8 mouse cellular contexts compared by ENCODE assay signal in genomic region chr13:97292026-97292425, GRCm38 (mm10). TPM values are rescaled to one million over a fixed set of nuclear protein-coding genes. Genes with fewer than 3 reads are reported as not detected.
DNase-seq lines count a peak whose midpoint lies in the region; ATAC-seq and TF ChIP-seq lines count a peak whose summit lies in the region.

No protein-coding gene starts in this region.

- no peaks in the 10 kb centered on the region for H3K9me3 ChIP-seq in E14TG2a.4 (ENCODE audit: low read length)
- H3K9me3 ChIP-seq in forebrain, postnatal 0 days (ENCODE audit: low read length), result no peaks in the 10 kb centered on the region
- no peaks in the 10 kb centered on the region for H3K9me3 ChIP-seq in limb, embryonic 10.5 days (replicated peaks)
- no peaks in the 10 kb centered on the region for H3K9me3 ChIP-seq in liver, embryonic 12.5 days (replicated peaks)

- peak; percentile 9 for DNase-seq in NIH3T3 (ENCODE audit: low read depth)
- peak; percentile 71 for DNase-seq in forebrain, postnatal 0 days
- peak; percentile 56 for DNase-seq in limb, embryonic 10.5 days (ENCODE audit: low spot score)
- no peak for DNase-seq in gastrocnemius, postnatal 4 days (ENCODE audit: low spot score in 2 of 2)
- no peak for DNase-seq in ovary, postnatal 14 days (ENCODE audit: low spot score)
- DNase-seq in adrenal gland, adult 18-20 months (ENCODE audit: low spot score in 2 of 2), result no peak

- peak; percentile 69; the same call in 1 of the 2 replicates for ATAC-seq in forebrain, postnatal 0 days
- ATAC-seq in liver, embryonic 12.5 days, result no peak

- TF ChIP-seq CTCF in E14TG2a.4 (conservative IDR thresholded peaks at IDR 0.05; ENCODE audit: low read length), result no peak
- TF ChIP-seq CTCF in forebrain, postnatal 0 days (IDR thresholded peaks at IDR 0.05; ENCODE audit: low read depth), result no peak

- H3K27ac ChIP-seq in forebrain, postnatal 0 days (ENCODE audit: low read depth, low read length), result no peak overlapping the region
- peak overlapping the region; percentile 27 for H3K27ac ChIP-seq in limb, embryonic 10.5 days
- H3K27ac ChIP-seq in liver, embryonic 12.5 days, result no peak overlapping the region

- H3K27me3 ChIP-seq in E14TG2a.4 (ENCODE audit: insufficient read depth, low read length), result no peaks in the 10 kb centered on the region
- no peaks in the 10 kb centered on the region for H3K27me3 ChIP-seq in forebrain, postnatal 0 days (ENCODE audit: insufficient read depth, low read length)
- H3K27me3 ChIP-seq in limb, embryonic 10.5 days (ENCODE audit: low read depth, poor library complexity, severe bottlenecking), result peaks cover 3% of the 10 kb centered on the region; the same call in 1 of the 2 replicates
- H3K27me3 ChIP-seq in liver, embryonic 12.5 days (replicated peaks), result no peaks in the 10 kb centered on the region; the same call in 1 of the 2 replicates

- no peak overlapping the region for H3K4me2 ChIP-seq in forebrain, postnatal 0 days (ENCODE audit: low read depth)
- no peak overlapping the region for H3K4me2 ChIP-seq in liver, embryonic 12.5 days

- H3K36me3 ChIP-seq in E14TG2a.4 (ENCODE audit: insufficient read depth, low read length), result no peaks in the 10 kb centered on the region
- H3K36me3 ChIP-seq in forebrain, postnatal 0 days (ENCODE audit: insufficient read depth), result no peaks in the 10 kb centered on the region
- no peaks in the 10 kb centered on the region for H3K36me3 ChIP-seq in limb, embryonic 10.5 days
- H3K36me3 ChIP-seq in liver, embryonic 12.5 days, result no peaks in the 10 kb centered on the region

- WGBS in forebrain, postnatal 0 days, result 24% methylated on average over 8 of the region's 8 CpGs
- WGBS in limb, embryonic 10.5 days, result 53% methylated on average over 8 of the region's 8 CpGs
- 62% methylated on average over 8 of the region's 8 CpGs for WGBS in liver, embryonic 12.5 days (ENCODE audit: insufficient replicate concordance)

- peaks cover 70% of the 10 kb centered on the region for H3K4me1 ChIP-seq in E14TG2a.4 (replicated peaks; ENCODE audit: low read depth, low read length)
- H3K4me1 ChIP-seq in forebrain, postnatal 0 days (ENCODE audit: insufficient read depth), result peaks cover 7% of the 10 kb centered on the region; the same call in 1 of the 2 replicates
- peaks cover 42% of the 10 kb centered on the region for H3K4me1 ChIP-seq in limb, embryonic 10.5 days
- H3K4me1 ChIP-seq in liver, embryonic 12.5 days, result peaks cover 17% of the 10 kb centered on the region

- H3K9ac ChIP-seq in forebrain, postnatal 0 days, result no peak overlapping the region
- H3K9ac ChIP-seq in liver, embryonic 12.5 days, result no peak overlapping the region

- peak overlapping the region; percentile 27; the same call in 1 of the 2 replicates for H3K4me3 ChIP-seq in E14TG2a.4 (replicated peaks; ENCODE audit: low read length)
- no peak overlapping the region for H3K4me3 ChIP-seq in forebrain, postnatal 0 days (ENCODE audit: low read depth, low read length)
- H3K4me3 ChIP-seq in limb, embryonic 10.5 days, result 0 out of 2 replicates have a peak overlapping the region, but pooled peaks have one; percentile 29
- no peak overlapping the region for H3K4me3 ChIP-seq in liver, embryonic 12.5 days

RNA-seq across cellular contexts. Expression of gene Enc1, which starts 51.1 kb away (rescaled TPM):
- 423 and 513 TPM in 2 replicates for total RNA-seq in forebrain, postnatal 0 days (2014; rRNA removed)
- polyA plus RNA-seq in forebrain, postnatal 0 days (2015; fragmentation: Nextera tagmentation; extraction: Ambion mirVana), result 76.8 and 80.3 TPM in 2 replicates
- polyA plus RNA-seq in limb, embryonic 10.5 days (2016; fragmentation: Nextera tagmentation; extraction: Ambion mirVana), result 2.5 and 4.3 TPM in 2 replicates
- total RNA-seq in gastrocnemius, postnatal 4 days (2021), result 10 to 100 TPM; 11.0 to 12.9 TPM
- polyA plus RNA-seq in liver, embryonic 12.5 days (2016; fragmentation: Nextera tagmentation; extraction: Ambion mirVana), result 0.92 and 0.93 TPM in 2 replicates
- total RNA-seq in adrenal gland, adult 18-20 months (2021), result 10 to 100 TPM in 1 of 2 experiments, 1 to 10 TPM in 1; 6.2 to 10.6 TPM

Comparison
In these comparisons a context has a peak if more than half of its experiments do, and no peak if none do; other contexts are left out.
1. H3K4me3 ChIP-seq: peak in E14TG2a.4 (single experiment) and limb, embryonic 10.5 days (single experiment); none in forebrain, postnatal 0 days (single experiment) and liver, embryonic 12.5 days (single experiment).
2. DNase-seq: peak in NIH3T3 (single experiment), forebrain, postnatal 0 days (single experiment) and limb, embryonic 10.5 days (single experiment); none in gastrocnemius, postnatal 4 days (0 of 2), ovary, postnatal 14 days (single experiment) and adrenal gland, adult 18-20 months (0 of 2).
3. RNA of gene Enc1, which starts 51.1 kb away (total RNA-seq): 423 to 513 TPM in forebrain, postnatal 0 days; 11.0 to 12.9 TPM in gastrocnemius, postnatal 4 days and 6.2 to 10.6 TPM in adrenal gland, adult 18-20 months; every median in the first group is over 10 times any median in the second.